Mouse (Mus musculus) sigmoid colon, adult 10 weeks (tissue): ENCODE measurements around the gene Gm9268. TPM values are rescaled to one million over a fixed set of nuclear protein-coding genes. Genes with fewer than 3 reads are reported as not detected.

Experiments used
- polyA plus RNA-seq: library from polyadenylated mRNA; stranded (reverse); fragments of 350-450 nt; fragmentation: Illumina TruSeq; extraction: RNeasy Lipid Tissue Mini Kit (QIAGEN cat#74804); gene quantifications from one replicate; pipeline ENCODE4 v1.2.3, GENCODE M21; 2014; ENCODE audit warnings: low read depth, low replicate concordance

Gm9268 gene
- polyA plus RNA-seq = not detected

DNA sequence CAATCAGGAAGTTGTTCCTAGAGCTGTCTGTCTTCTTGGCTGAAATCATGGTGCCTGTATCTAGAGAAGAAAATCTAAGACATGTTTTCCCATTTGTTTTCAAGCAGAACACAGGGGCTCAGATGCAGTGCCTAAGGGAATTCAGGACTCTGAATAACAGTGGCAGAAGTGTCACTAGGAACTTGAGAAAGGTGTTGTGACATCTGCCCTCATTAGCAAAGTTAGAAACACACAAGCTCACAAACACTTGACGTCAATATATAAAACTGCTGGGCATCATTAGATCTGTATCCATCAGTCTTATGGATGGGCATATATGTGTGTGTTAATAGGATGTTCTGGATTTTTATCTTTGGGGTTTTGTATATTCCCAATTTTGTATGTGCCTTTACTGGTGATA is at the start of gene Gm9268:
Gene Gm9268 (plus strand): TSS at position 301 of the 400 bp plus-strand sequence.

Other genes with a start within 250 kb of the Gm9268 start
- not detected for gene Vmn2r62, start 225.2 kb upstream of the Gm9268 start, polyA plus RNA-seq
- not detected for gene Gm2381, start 151.5 kb upstream of the Gm9268 start, polyA plus RNA-seq
- gene Vmn2r63, start 84.9 kb upstream of the Gm9268 start, polyA plus RNA-seq = not detected
- not detected for gene Zfp936, start 95.5 kb downstream of the Gm9268 start, polyA plus RNA-seq